Mouse (Mus musculus): ENCODE measurements around the gene Tex10.

DNA sequence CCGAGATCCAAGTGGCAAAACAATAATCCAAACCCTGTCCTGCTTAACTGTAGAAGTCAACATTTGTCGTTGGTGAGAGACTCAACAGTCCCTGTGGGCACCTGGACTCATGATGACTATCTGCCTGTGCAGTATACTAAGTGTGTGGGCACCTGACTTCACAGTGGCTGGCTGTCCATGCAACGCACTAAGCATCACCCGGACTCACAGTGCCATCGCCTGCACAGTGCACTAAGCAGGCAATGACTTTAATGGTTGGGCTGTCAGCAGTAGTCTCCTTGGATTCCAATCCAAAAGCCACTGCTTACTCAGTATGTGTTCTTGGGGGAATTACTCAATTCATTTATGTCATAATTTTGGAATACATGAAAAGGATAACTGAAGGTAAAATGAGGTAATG is 90.8 kb downstream of the Tex10 start:
- TF ChIP-seq CTCF (IDR thresholded peaks at IDR 0.05; ENCODE audit: extremely low read depth, insufficient read length, insufficient replicate concordance, low read depth, low read length): no peak
- no peak for TF ChIP-seq POLR2A (IDR thresholded peaks at IDR 0.05; ENCODE audit: low read depth, low read length)
